Mouse (Mus musculus) intestine, embryonic 14.5 days (tissue): ENCODE results near the gene Cryzl1. TPM values are rescaled to one million over a fixed set of nuclear protein-coding genes. Genes with fewer than 3 reads are reported as not detected.

Source experiments
- ATAC-seq: fragments of 200-750 bp; cut with Nextera tagmentation; replicated peaks from 2 replicates; pipeline ENCODE4 v1.8.0; 2017; ENCODE audit warnings: low read depth, moderate number of reproducible peaks, moderate TSS enrichment, moderate library complexity; ENCODE audit not compliant: low FRiP score, low TSS enrichment
- DNase-seq: peaks from one replicate; pipeline ENCODE4 v3.0.0-alpha.2; 2018; ENCODE audit warnings: low spot score
- H3K27ac ChIP-seq: fragments of 300-500 bp; sonication (generic); 2 replicates; pipeline ENCODE4 v1.5.1; 2014; ENCODE audit warnings: low read depth, mild to moderate bottlenecking, control low read depth
- H3K27me3 ChIP-seq: fragments of 300-500 bp; sonication (generic); replicated peaks from 2 replicates; pipeline ENCODE4 v1.6.1; 2014; ENCODE audit warnings: low read length, control low read depth; ENCODE audit not compliant: control insufficient read depth, insufficient read depth
- H3K36me3 ChIP-seq: fragments of 300-500 bp; sonication (generic); 2 replicates; pipeline ENCODE4 v1.6.1; 2014; ENCODE audit warnings: low read length, control low read depth; ENCODE audit not compliant: control insufficient read depth, insufficient read depth
- H3K4me1 ChIP-seq: fragments of 300-500 bp; sonication (generic); replicated peaks from 2 replicates; pipeline ENCODE4 v1.6.1; 2014; ENCODE audit warnings: low read length, control low read depth, mixed read lengths; ENCODE audit not compliant: control insufficient read depth, insufficient read depth
- H3K4me2 ChIP-seq: fragments of 300-500 bp; sonication (generic); 2 replicates; pipeline ENCODE4 v1.6.1; 2014; ENCODE audit warnings: low read length
- H3K4me3 ChIP-seq: fragments of 300-500 bp; sonication (generic); 2 replicates; pipeline ENCODE4 v1.5.1; 2014; ENCODE audit warnings: low read depth, low read length, control low read depth, mixed read lengths
- H3K9ac ChIP-seq: fragments of 300-500 bp; sonication (generic); 2 replicates; pipeline ENCODE4 v1.6.1; 2014; ENCODE audit warnings: mild to moderate bottlenecking, low read length
- H3K9me3 ChIP-seq: fragments of 300-500 bp; sonication (generic); 2 replicates; pipeline ENCODE4 v1.6.1; 2016; ENCODE audit warnings: low read length, control low read depth; ENCODE audit not compliant: control insufficient read depth
- WGBS: fragments of 180-500 bp; shearing (Covaris S2); extraction: QIAGEN DNeasy Blood & Tissue Kit; methylation state at CpG from one replicate; pipeline ENCODE4 v1.1.7; 2014; 5-methylcytosine and 5-hydroxymethylcytosine counted together
- polyA plus RNA-seq: library from polyadenylated mRNA; unstranded; fragments of >200 nt; fragmentation: Nextera tagmentation; extraction: Ambion mirVana; gene quantifications from 2 replicates; pipeline ENCODE4 v1.2.1, GENCODE M21; 2014

Cryzl1 gene
- polyA plus RNA-seq, 1 experiment from 2014 or later: 69.4 TPM

DNA sequence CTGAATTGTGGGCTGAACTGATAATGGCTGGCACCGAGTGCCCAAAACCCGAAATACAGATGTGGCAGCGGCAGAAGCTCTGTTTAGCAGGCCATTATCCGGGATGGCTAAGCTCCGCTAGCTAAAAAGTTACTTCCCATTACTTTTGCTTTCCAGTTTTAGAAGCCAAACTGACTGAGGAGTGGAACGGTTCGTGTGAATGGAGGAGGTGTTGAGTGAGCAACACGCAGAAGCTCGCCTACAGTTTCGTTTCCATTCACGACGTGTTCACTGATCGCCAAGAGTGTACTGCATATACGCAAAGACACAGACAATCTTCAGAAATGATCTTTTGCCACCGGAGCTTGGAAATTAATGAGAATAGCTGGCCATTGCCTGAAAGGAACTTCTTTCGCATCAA lies 66.4 kb downstream of the Cryzl1 start:
- Histone ChIP-seq H3K4me2 (no peak overlapping the region), H3K4me3 (no peak overlapping the region), H3K27me3 (no peaks in the 10 kb centered on the region), H3K36me3 (peaks cover 99% of the 10 kb centered on the region), H3K27ac (no peak overlapping the region), H3K4me1 (no peaks in the 10 kb centered on the region), H3K9ac (no peak overlapping the region), H3K9me3 (no peaks in the 10 kb centered on the region)
- DNase-seq: peak; percentile 36
- ATAC-seq: no peak
- WGBS: 95% methylated on average over 16 of the region's 16 CpGs

DNA sequence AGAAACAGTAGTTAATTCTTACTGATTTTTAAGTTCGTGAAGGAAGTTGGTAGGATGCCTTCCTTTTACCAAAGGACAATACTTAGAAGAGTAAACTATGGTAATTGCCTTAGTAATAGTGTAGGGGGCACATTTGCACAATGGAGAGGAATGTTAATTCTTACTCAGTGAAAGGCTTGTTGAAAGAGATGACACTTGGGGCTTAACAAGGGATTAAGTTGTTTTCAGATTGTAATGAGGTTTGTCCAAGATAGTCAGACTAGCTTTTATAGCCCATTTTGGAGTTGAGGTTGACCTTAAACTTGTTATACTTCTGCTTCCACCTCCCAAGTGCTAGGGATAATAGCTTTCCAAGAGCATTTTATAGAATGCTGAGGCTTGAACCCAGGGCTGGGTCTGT lies 67.4 kb downstream of the Cryzl1 start:
- Histone ChIP-seq H3K27me3 (no peaks in the 10 kb centered on the region), H3K9me3 (no peaks in the 10 kb centered on the region), H3K4me2 (no peak overlapping the region), H3K4me3 (no peak overlapping the region), H3K9ac (no peak overlapping the region), H3K36me3 (peaks cover 100% of the 10 kb centered on the region), H3K4me1 (no peaks in the 10 kb centered on the region), H3K27ac (no peak overlapping the region)
- ATAC-seq (no peak), DNase-seq (no peak)
- WGBS: 78% methylated on average over 1 of the region's 1 CpGs

DNA sequence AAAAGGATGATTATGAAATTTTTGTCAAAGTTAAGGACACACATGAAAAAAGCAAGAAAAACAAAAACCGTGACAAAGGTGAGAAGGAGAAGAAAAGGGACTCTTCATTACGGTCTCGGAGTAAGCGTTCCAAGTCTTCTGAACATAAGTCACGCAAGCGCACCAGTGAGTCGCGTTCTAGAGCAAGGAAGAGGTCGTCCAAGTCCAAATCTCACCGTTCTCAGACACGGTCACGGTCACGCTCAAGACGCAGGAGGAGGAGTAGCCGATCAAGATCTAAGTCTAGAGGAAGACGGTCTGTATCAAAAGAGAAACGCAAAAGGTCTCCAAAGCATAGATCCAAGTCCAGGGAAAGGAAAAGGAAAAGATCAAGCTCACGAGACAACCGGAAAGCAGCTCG lies 69.0 kb downstream of the Cryzl1 start:
- H3K4me2 ChIP-seq: no peak overlapping the region
- H3K27me3 ChIP-seq: no peaks in the 10 kb centered on the region
- DNase-seq (peak; percentile 48), ATAC-seq (no peak)
- H3K27ac ChIP-seq: no peak overlapping the region
- no peaks in the 10 kb centered on the region for H3K4me1 ChIP-seq
- peaks cover 100% of the 10 kb centered on the region for H3K36me3 ChIP-seq
- WGBS: 96% methylated on average over 20 of the region's 20 CpGs
- no peak overlapping the region for H3K4me3 ChIP-seq
- no peak overlapping the region for H3K9ac ChIP-seq
- no peaks in the 10 kb centered on the region for H3K9me3 ChIP-seq

DNA sequence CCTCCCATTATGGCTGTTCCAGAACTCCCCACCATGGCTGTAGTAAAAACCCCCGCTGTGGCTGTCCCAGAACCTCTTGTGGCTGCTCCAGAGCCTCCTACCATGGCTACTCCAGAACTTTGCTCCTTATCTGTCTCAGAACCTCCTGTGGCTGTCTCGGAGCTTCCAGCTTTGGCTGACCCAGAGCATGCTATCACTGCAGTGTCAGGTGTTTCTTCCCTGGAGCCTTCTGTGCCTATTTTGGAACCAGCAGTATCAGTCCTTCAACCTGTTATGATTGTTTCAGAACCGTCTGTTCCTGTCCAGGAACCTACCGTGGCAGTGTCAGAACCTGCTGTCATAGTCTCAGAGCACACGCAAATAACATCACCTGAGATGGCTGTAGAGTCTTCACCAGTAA lies 70.3 kb downstream of the Cryzl1 start:
- H3K9me3 ChIP-seq: no peaks in the 10 kb centered on the region
- no peaks in the 10 kb centered on the region for H3K4me1 ChIP-seq
- H3K36me3 ChIP-seq: peaks cover 96% of the 10 kb centered on the region
- no peak overlapping the region for H3K4me2 ChIP-seq
- no peak overlapping the region for H3K27ac ChIP-seq
- no peak overlapping the region for H3K9ac ChIP-seq
- WGBS: 95% methylated on average over 5 of the region's 5 CpGs
- ATAC-seq (no peak), DNase-seq (no peak)
- no peak overlapping the region for H3K4me3 ChIP-seq
- no peaks in the 10 kb centered on the region for H3K27me3 ChIP-seq

DNA sequence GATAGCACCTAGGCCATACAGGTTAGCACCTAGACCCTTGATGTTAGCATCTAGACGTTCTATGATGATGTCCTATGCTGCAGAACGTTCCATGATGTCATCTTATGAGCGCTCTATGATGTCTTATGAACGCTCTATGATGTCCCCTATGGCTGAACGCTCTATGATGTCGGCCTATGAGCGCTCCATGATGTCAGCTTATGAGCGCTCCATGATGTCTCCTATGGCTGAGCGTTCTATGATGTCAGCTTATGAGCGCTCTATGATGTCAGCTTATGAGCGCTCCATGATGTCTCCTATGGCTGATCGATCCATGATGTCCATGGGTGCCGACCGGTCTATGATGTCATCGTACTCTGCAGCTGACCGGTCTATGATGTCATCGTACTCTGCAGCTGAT lies 71.5 kb downstream of the Cryzl1 start:
- Histone ChIP-seq H3K4me3 (no peak overlapping the region), H3K27ac (no peak overlapping the region), H3K4me2 (no peak overlapping the region), H3K36me3 (peaks cover 92% of the 10 kb centered on the region), H3K4me1 (no peaks in the 10 kb centered on the region), H3K9ac (no peak overlapping the region), H3K9me3 (no peaks in the 10 kb centered on the region), H3K27me3 (no peaks in the 10 kb centered on the region)
- peak; percentile 67 for ATAC-seq
- no peak for DNase-seq
- 98% methylated on average over 17 of the region's 17 CpGs for WGBS

DNA sequence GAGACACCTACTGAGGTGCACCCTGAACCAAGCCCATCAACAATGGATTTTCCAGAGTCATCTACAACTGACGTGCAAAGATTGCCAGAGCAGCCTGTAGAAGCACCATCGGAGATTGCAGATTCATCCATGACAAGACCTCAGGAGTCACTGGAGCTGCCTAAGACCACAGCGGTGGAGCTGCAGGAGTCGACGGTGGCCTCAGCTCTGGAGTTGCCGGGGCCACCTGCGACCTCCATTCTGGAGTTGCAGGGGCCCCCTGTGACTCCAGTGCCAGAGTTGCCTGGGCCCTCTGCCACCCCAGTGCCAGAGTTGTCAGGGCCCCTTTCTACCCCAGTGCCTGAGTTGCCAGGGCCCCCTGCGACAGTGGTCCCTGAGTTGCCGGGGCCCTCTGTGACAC lies 73.5 kb downstream of the Cryzl1 start:
- WGBS: 94% methylated on average over 9 of the region's 9 CpGs

DNA sequence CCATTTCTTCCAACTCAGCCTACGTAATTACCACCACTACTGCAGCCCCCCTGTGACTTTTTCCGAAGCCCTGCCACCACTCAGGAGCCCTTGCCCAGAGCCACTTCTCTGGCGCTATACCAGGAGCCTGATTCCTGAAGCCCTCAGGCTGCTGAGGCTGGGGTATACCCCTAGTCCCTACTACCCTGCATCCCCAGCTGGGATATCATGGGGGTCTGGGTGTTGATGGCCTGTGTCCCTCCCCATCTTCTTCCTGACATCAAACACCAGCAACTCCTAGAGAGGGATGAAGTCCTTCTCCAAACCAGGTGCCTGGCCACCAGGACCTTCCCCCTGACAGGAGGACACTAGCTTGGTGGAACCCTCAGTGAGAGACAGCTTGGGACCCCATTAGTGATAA lies 76.6 kb downstream of the Cryzl1 start:
- H3K4me1 ChIP-seq: peaks cover 3% of the 10 kb centered on the region; the same call in 1 of the 2 replicates
- H3K36me3 ChIP-seq: peaks cover 55% of the 10 kb centered on the region
- WGBS: 94% methylated on average over 3 of the region's 3 CpGs
- H3K9ac ChIP-seq: no peak overlapping the region
- no peak overlapping the region for H3K4me2 ChIP-seq
- H3K27ac ChIP-seq: no peak overlapping the region
- H3K9me3 ChIP-seq: no peaks in the 10 kb centered on the region
- DNase-seq (peak; percentile 41), ATAC-seq (no peak)
- H3K4me3 ChIP-seq: no peak overlapping the region
- H3K27me3 ChIP-seq: no peaks in the 10 kb centered on the region

More for the DNA sequence above, 73.5 kb downstream of the Cryzl1 start:
- H3K4me3 ChIP-seq: no peak overlapping the region
- no peak overlapping the region for H3K9ac ChIP-seq
- DNase-seq: no peak
- ATAC-seq: no peak
- peaks cover 86% of the 10 kb centered on the region for H3K36me3 ChIP-seq
- no peaks in the 10 kb centered on the region for H3K27me3 ChIP-seq
- no peaks in the 10 kb centered on the region for H3K4me1 ChIP-seq
- no peak overlapping the region for H3K27ac ChIP-seq
- H3K4me2 ChIP-seq: no peak overlapping the region
- no peaks in the 10 kb centered on the region for H3K9me3 ChIP-seq

DNA sequence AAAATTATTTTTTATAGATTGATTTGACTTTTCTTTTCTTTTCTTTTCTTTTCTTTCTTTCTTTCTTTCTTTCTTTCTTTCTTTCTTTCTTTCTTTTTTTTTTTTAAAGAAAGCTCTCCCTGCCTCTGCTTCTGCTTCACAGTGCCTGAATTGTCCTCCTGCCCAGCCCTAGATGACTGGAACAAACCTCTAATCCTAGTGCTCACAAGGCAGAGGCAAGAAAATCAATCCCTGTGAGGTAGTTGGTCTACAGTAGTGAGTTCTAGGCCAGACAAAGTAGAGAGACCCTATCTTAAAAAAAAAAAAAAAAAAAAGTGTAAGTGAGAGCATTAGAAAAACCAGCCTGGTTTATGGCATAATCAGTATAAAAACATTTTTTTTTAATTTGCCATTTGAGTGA lies 79.0 kb downstream of the Cryzl1 start:
- Histone ChIP-seq H3K4me1 (peaks cover 3% of the 10 kb centered on the region; the same call in 1 of the 2 replicates), H3K9me3 (no peaks in the 10 kb centered on the region), H3K4me2 (peak overlapping the region; percentile 20; the same call in 1 of the 2 replicates), H3K4me3 (peak overlapping the region; percentile 2; the same call in 1 of the 2 replicates), H3K9ac (no peak overlapping the region), H3K36me3 (peaks cover 31% of the 10 kb centered on the region), H3K27ac (no peak overlapping the region), H3K27me3 (no peaks in the 10 kb centered on the region)
- ATAC-seq (no peak), DNase-seq (peak; percentile 39)

DNA sequence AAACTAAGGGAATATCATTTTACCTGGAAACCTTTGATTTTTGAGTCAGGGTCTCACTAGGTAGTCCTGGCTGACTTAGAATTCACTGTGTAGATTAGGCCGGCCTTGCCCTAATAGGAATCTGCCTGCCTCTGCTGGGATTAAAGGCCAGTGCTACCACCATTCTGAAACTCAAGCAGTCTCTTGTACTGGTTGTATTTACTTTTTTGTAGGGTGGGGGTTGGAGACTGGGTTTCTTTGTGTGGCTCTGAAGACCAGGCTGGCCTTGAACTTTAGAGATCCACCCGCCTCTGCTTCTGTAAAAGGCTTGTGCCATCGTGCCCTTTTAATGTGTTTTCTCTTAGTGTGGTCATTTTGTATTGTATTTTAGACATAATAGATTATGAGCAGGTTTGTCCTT lies 79.5 kb downstream of the Cryzl1 start:
- Histone ChIP-seq H3K9me3 (no peaks in the 10 kb centered on the region), H3K36me3 (peaks cover 26% of the 10 kb centered on the region), H3K4me3 (peak overlapping the region; percentile 97), H3K4me2 (peak overlapping the region; percentile 72), H3K4me1 (peaks cover 3% of the 10 kb centered on the region; the same call in 1 of the 2 replicates), H3K9ac (no peak overlapping the region; the same call in 1 of the 2 replicates), H3K27me3 (no peaks in the 10 kb centered on the region), H3K27ac (no peak overlapping the region)
- ATAC-seq (no peak), DNase-seq (peak; percentile 43)
- WGBS: 65% methylated on average over 3 of the region's 3 CpGs
